Mouse (Mus musculus): ENCODE results near the gene Rpl23.

- TF ChIP-seq POLR2A (IDR thresholded peaks at IDR 0.05; ENCODE audit: low read depth, low read length), result no peak
- no peak for TF ChIP-seq CTCF (IDR thresholded peaks at IDR 0.05; ENCODE audit: borderline replicate concordance, insufficient read depth, low read length)
Measured at GRCm38 (mm10) chr11:97728730-97729129, 53.5 kb downstream of the Rpl23 start.

All from embryonic fibroblast, embryonic 13.5 days (primary cell).